ENCODE assay signal across 8 mouse cellular contexts in genomic region chr17:73302104-73302503, GRCm38 (mm10).
A peak's percentile ranks its signal among the peaks of the same experiment; 100 is the strongest.
DNase-seq lines count a peak whose midpoint lies in the region; ATAC-seq and TF ChIP-seq lines count a peak whose summit lies in the region.

No protein-coding gene starts in this region.

- WGBS in hindbrain, embryonic 12.5 days, result 8% methylated on average over 10 of the region's 10 CpGs
- WGBS in lung, postnatal 0 days, result 10% methylated on average over 10 of the region's 10 CpGs

- TF ChIP-seq CTCF in lung, postnatal 0 days (IDR thresholded peaks at IDR 0.05), result peak; percentile 97

- H3K4me1 ChIP-seq in hindbrain, embryonic 12.5 days, result peaks cover 12% of the 10 kb centered on the region
- H3K4me1 ChIP-seq in lung, postnatal 0 days (ENCODE audit: insufficient read depth, low read depth, low read length), result no peaks in the 10 kb centered on the region

- H3K9me3 ChIP-seq in hindbrain, embryonic 12.5 days (replicated peaks), result no peaks in the 10 kb centered on the region
- H3K9me3 ChIP-seq in lung, postnatal 0 days (ENCODE audit: low read length), result no peaks in the 10 kb centered on the region

- H3K4me3 ChIP-seq in hindbrain, embryonic 12.5 days, result no peak overlapping the region
- H3K4me3 ChIP-seq in lung, postnatal 0 days (ENCODE audit: low read depth, low read length), result no peak overlapping the region

- no peaks in the 10 kb centered on the region for H3K36me3 ChIP-seq in hindbrain, embryonic 12.5 days
- H3K36me3 ChIP-seq in lung, postnatal 0 days (ENCODE audit: insufficient read depth, low read length), result no peaks in the 10 kb centered on the region

- H3K27me3 ChIP-seq in hindbrain, embryonic 12.5 days, result 0 out of 2 replicates have a peak, but pooled peaks cover 4% of the 10 kb centered on the region
- H3K27me3 ChIP-seq in lung, postnatal 0 days (replicated peaks; ENCODE audit: insufficient read depth, low read length), result 0 out of 2 replicates have a peak, but pooled peaks cover 5% of the 10 kb centered on the region

- DNase-seq in Muller cell, postnatal 12 days (ENCODE audit: inconsistent ontology term), result peak; percentile 78
- DNase-seq in cerebellum, adult 8-10 months, result peak; percentile 73
- DNase-seq in frontal cortex, adult 2 months (ENCODE audit: extremely low spot score in 1 of 2, low spot score in 1 of 2), result peak; percentile 21 to 86
- peak; percentile 61 for DNase-seq in layer of hippocampus, adult 9-11 months
- peak; percentile 81 for DNase-seq in lung, postnatal 0 days (ENCODE audit: low spot score)
- DNase-seq in ovary, postnatal 14 days (ENCODE audit: low spot score), result peak; percentile 76
- DNase-seq in thymus, postnatal 10 days (ENCODE audit: low spot score in 2 of 2), result peak; percentile 74 to 84

- ATAC-seq in hindbrain, embryonic 12.5 days (ENCODE audit: low FRiP score), result peak; percentile 64
- ATAC-seq in lung, postnatal 0 days, result peak; percentile 22; the same call in 1 of the 2 replicates

- no peak overlapping the region for H3K27ac ChIP-seq in hindbrain, embryonic 12.5 days
- no peak overlapping the region for H3K27ac ChIP-seq in lung, postnatal 0 days (ENCODE audit: low read length)

- 0 out of 2 replicates have a peak overlapping the region, but pooled peaks have one; percentile 21 for H3K4me2 ChIP-seq in hindbrain, embryonic 12.5 days (replicated peaks)
- no peak overlapping the region for H3K4me2 ChIP-seq in lung, postnatal 0 days (replicated peaks; ENCODE audit: low read depth, low read length)

- no peak overlapping the region for H3K9ac ChIP-seq in hindbrain, embryonic 12.5 days
- H3K9ac ChIP-seq in lung, postnatal 0 days (replicated peaks; ENCODE audit: low read depth), result no peak overlapping the region

- no peak for TF ChIP-seq EP300 in lung, postnatal 0 days (IDR thresholded peaks at IDR 0.05)
